ENCODE assay signal across 10 mouse cellular contexts in genomic region chr5:147918044-147918846, GRCm38 (mm10). TPM values are rescaled to one million over a fixed set of nuclear protein-coding genes. Genes with fewer than 3 reads are reported as not detected.
DNase-seq lines count a peak whose midpoint lies in the region; ATAC-seq and TF ChIP-seq lines count a peak whose summit lies in the region.
"Had no signal": no experiment of that assay in that cellular context is flagged by ENCODE, and none has a peak within 500 bp of the region (broad histone marks: within the 10 kb centered on the region; RNA-seq: fewer than 3 reads in every experiment).

No protein-coding gene starts in this region.

- H3K4me2 ChIP-seq in liver, embryonic 15.5 days: peak overlapping the region; percentile 39
- H3K4me2 ChIP-seq in intestine, postnatal 0 days (replicated peaks; ENCODE audit: low read depth): no peak overlapping the region
- H3K4me2 ChIP-seq in forebrain, embryonic 16.5 days (ENCODE audit: low read length): no peak overlapping the region
- H3K4me2 ChIP-seq: forebrain, embryonic 15.5 days had no signal

- WGBS in liver, embryonic 15.5 days (ENCODE audit: insufficient replicate concordance): 11% methylated on average over 17 of the region's 17 CpGs
- WGBS in intestine, postnatal 0 days: 62% methylated on average over 17 of the region's 17 CpGs
- WGBS in thymus, adult 2 months: 7% methylated on average over 17 of the region's 17 CpGs
- WGBS in forebrain, embryonic 16.5 days: 82% methylated on average over 17 of the region's 17 CpGs

- no peak overlapping the region for H3K4me3 ChIP-seq in liver, embryonic 15.5 days (replicated peaks)
- no peak overlapping the region for H3K4me3 ChIP-seq in intestine, postnatal 0 days (ENCODE audit: low read depth, low read length)
- H3K4me3 ChIP-seq in thymus, adult 2 months (ENCODE audit: control insufficient read depth, insufficient read depth, low read length): no peak overlapping the region
- no peak overlapping the region for H3K4me3 ChIP-seq in forebrain, embryonic 16.5 days (replicated peaks; ENCODE audit: low read length)
- H3K4me3 ChIP-seq: forebrain, embryonic 15.5 days had no signal

- TF ChIP-seq POLR2A in thymus, adult 2 months (IDR thresholded peaks at IDR 0.05; ENCODE audit: control insufficient read depth, extremely low read depth, insufficient read depth, low read length, poor library complexity): no peak

- no peaks in the 10 kb centered on the region for H3K36me3 ChIP-seq in liver, embryonic 15.5 days (replicated peaks)
- H3K36me3 ChIP-seq in intestine, postnatal 0 days (ENCODE audit: control insufficient read depth, insufficient read depth): no peaks in the 10 kb centered on the region
- no peaks in the 10 kb centered on the region for H3K36me3 ChIP-seq in thymus, adult 2 months (ENCODE audit: control insufficient read depth, insufficient read depth, low read length)
- H3K36me3 ChIP-seq in forebrain, embryonic 16.5 days (ENCODE audit: control insufficient read depth, insufficient read depth): no peaks in the 10 kb centered on the region
- H3K36me3 ChIP-seq: forebrain, embryonic 15.5 days had no signal

- DNase-seq in 416B (ENCODE audit: low read depth): peak; percentile 95
- peak; percentile 43 for DNase-seq in adrenal gland, postnatal 25 days
- peak; percentile 76 for DNase-seq in kidney, adult 11 months
- DNase-seq in urinary bladder, adult 2 months (ENCODE audit: low spot score): no peak
- DNase-seq in thymus, adult 2 months: no peak
- DNase-seq: cerebellum, adult 9-10 months had no signal

- no peaks in the 10 kb centered on the region for H3K9me3 ChIP-seq in liver, embryonic 15.5 days (replicated peaks)
- H3K9me3 ChIP-seq in intestine, postnatal 0 days (ENCODE audit: control insufficient read depth): no peaks in the 10 kb centered on the region
- H3K9me3 ChIP-seq in forebrain, embryonic 16.5 days (ENCODE audit: control insufficient read depth, low read length): no peaks in the 10 kb centered on the region
- H3K9me3 ChIP-seq: forebrain, embryonic 15.5 days had no signal

- no peak overlapping the region for H3K27ac ChIP-seq in liver, embryonic 15.5 days (replicated peaks)
- no peak overlapping the region for H3K27ac ChIP-seq in intestine, postnatal 0 days (ENCODE audit: low read depth, low read length)
- H3K27ac ChIP-seq in thymus, adult 2 months (ENCODE audit: control insufficient read depth, insufficient read depth, low read length): no peak overlapping the region
- H3K27ac ChIP-seq in forebrain, embryonic 16.5 days (ENCODE audit: low read length): no peak overlapping the region
- H3K27ac ChIP-seq: forebrain, embryonic 15.5 days had no signal

- TF ChIP-seq CTCF in intestine, postnatal 0 days (IDR thresholded peaks at IDR 0.05; ENCODE audit: low read depth): no peak
- no peak for TF ChIP-seq CTCF in thymus, adult 2 months (IDR thresholded peaks at IDR 0.05; ENCODE audit: borderline replicate concordance, control insufficient read depth, extremely low read depth, insufficient read depth, low read length, poor library complexity)

- ATAC-seq in liver, embryonic 15.5 days (ENCODE audit: insufficient read depth): peak; percentile 66
- no peak for ATAC-seq in intestine, postnatal 0 days
- no peak for ATAC-seq in forebrain, embryonic 16.5 days
- ATAC-seq: forebrain, embryonic 15.5 days had no signal

- no peak overlapping the region for H3K9ac ChIP-seq in liver, embryonic 15.5 days
- H3K9ac ChIP-seq in intestine, postnatal 0 days (ENCODE audit: low read depth, low read length): no peak overlapping the region
- no peak overlapping the region for H3K9ac ChIP-seq in forebrain, embryonic 16.5 days (replicated peaks; ENCODE audit: low read depth, low read length)
- H3K9ac ChIP-seq: forebrain, embryonic 15.5 days had no signal

- peaks cover 6% of the 10 kb centered on the region for H3K4me1 ChIP-seq in liver, embryonic 15.5 days (replicated peaks)
- H3K4me1 ChIP-seq in intestine, postnatal 0 days (replicated peaks; ENCODE audit: control insufficient read depth, insufficient read depth, low read length): no peaks in the 10 kb centered on the region; the same call in 1 of the 2 replicates
- peaks cover 4% of the 10 kb centered on the region for H3K4me1 ChIP-seq in thymus, adult 2 months (replicated peaks; ENCODE audit: control insufficient read depth, insufficient read depth, low read length)
- no peaks in the 10 kb centered on the region for H3K4me1 ChIP-seq in forebrain, embryonic 16.5 days (replicated peaks; ENCODE audit: control insufficient read depth, insufficient read depth, low read length)
- H3K4me1 ChIP-seq: forebrain, embryonic 15.5 days had no signal

- no peaks in the 10 kb centered on the region for H3K27me3 ChIP-seq in liver, embryonic 15.5 days
- no peaks in the 10 kb centered on the region for H3K27me3 ChIP-seq in intestine, postnatal 0 days (replicated peaks; ENCODE audit: control insufficient read depth, insufficient read depth, low read length)
- H3K27me3 ChIP-seq in thymus, adult 2 months (ENCODE audit: control insufficient read depth, insufficient read depth, low read length): no peaks in the 10 kb centered on the region
- no peaks in the 10 kb centered on the region for H3K27me3 ChIP-seq in forebrain, embryonic 16.5 days (replicated peaks; ENCODE audit: control insufficient read depth, insufficient read depth, low read length)
- H3K27me3 ChIP-seq: forebrain, embryonic 15.5 days had no signal

RNA-seq across cellular contexts. Expression of gene Slc46a3, which starts 23.6 kb away (rescaled TPM):
- total RNA-seq in adrenal gland, postnatal 25 days (2021): 21.1 and 28.5 TPM in 2 replicates
- polyA plus RNA-seq in liver, embryonic 15.5 days (2015; fragmentation: Nextera tagmentation; extraction: Ambion mirVana): 15.2 and 17.0 TPM in 2 replicates
- 263 and 296 TPM in 2 replicates for polyA plus RNA-seq in intestine, postnatal 0 days (2015; fragmentation: Nextera tagmentation; extraction: Ambion mirVana)
- 25.2 and 26.6 TPM in 2 replicates for polyA plus RNA-seq in urinary bladder, adult 2 months (2012; rRNA removed)
- polyA plus RNA-seq in thymus, adult 2 months (2012; rRNA removed): 34.7 and 50.4 TPM in 2 replicates
- polyA plus RNA-seq in forebrain, embryonic 16.5 days (2015; fragmentation: Nextera tagmentation; extraction: Ambion mirVana): 4.7 and 5.9 TPM in 2 replicates

RNA-seq across cellular contexts. Expression of gene Mtus2, which starts 38.9 kb away (rescaled TPM):
- 3.8 and 4.7 TPM in 2 replicates for total RNA-seq in adrenal gland, postnatal 25 days (2021)
- polyA plus RNA-seq in liver, embryonic 15.5 days (2015; fragmentation: Nextera tagmentation; extraction: Ambion mirVana): 0.70 and 1.2 TPM in 2 replicates
- 14.0 and 15.8 TPM in 2 replicates for polyA plus RNA-seq in intestine, postnatal 0 days (2015; fragmentation: Nextera tagmentation; extraction: Ambion mirVana)
- 5.3 and 8.2 TPM in 2 replicates for polyA plus RNA-seq in urinary bladder, adult 2 months (2012; rRNA removed)
- polyA plus RNA-seq in thymus, adult 2 months (2012; rRNA removed): 3.6 and 8.7 TPM in 2 replicates
- 17.9 and 20.9 TPM in 2 replicates for polyA plus RNA-seq in forebrain, embryonic 16.5 days (2015; fragmentation: Nextera tagmentation; extraction: Ambion mirVana)

RNA-seq across cellular contexts. Expression of gene Pomp, which starts 58.0 kb away (rescaled TPM):
- 209 and 246 TPM in 2 replicates for total RNA-seq in adrenal gland, postnatal 25 days (2021)
- 175 and 209 TPM in 2 replicates for polyA plus RNA-seq in liver, embryonic 15.5 days (2015; fragmentation: Nextera tagmentation; extraction: Ambion mirVana)
- 492 and 500 TPM in 2 replicates for polyA plus RNA-seq in intestine, postnatal 0 days (2015; fragmentation: Nextera tagmentation; extraction: Ambion mirVana)
- 200 and 236 TPM in 2 replicates for polyA plus RNA-seq in urinary bladder, adult 2 months (2012; rRNA removed)
- polyA plus RNA-seq in thymus, adult 2 months (2012; rRNA removed): 54.7 and 68.6 TPM in 2 replicates
- polyA plus RNA-seq in forebrain, embryonic 16.5 days (2015; fragmentation: Nextera tagmentation; extraction: Ambion mirVana): 458 and 491 TPM in 2 replicates

Comparison
In these comparisons a context has a peak if more than half of its experiments do, and no peak if none do; other contexts are left out.
1. DNase-seq: peak in 416B (single experiment), adrenal gland, postnatal 25 days (single experiment) and kidney, adult 11 months (single experiment); none in urinary bladder, adult 2 months (single experiment) and thymus, adult 2 months (single experiment).